Mouse (Mus musculus): ENCODE data around the gene Vav2. TPM values are rescaled to one million over a fixed set of nuclear protein-coding genes. Genes with fewer than 3 reads are reported as not detected.

Gene Vav2
- polyA plus RNA-seq, 1 experiment from 2014 or later = 9.7 TPM

DNA sequence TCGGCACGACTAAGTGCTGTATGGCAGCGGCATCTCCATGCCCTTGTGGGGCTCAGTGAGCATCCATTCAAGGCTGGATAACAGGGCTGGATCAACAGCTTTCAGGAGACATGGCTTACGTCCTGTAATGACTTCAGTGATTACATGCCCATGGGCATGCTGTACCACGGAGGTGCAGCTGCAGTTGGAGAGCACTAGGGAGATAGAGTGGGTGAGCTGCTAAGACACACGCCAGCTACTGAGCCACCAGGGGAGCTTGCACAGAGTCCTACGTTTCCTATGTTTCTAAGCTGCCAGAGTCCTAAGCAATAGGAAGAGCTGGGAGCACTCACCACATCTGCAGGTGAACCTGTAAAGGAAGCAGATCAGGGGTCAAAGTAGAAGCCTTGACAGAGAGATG is 148.0 kb downstream of the Vav2 start:
- Histone ChIP-seq H3K27ac (no peak overlapping the region), H3K36me3 (peaks cover 42% of the 10 kb centered on the region), H3K27me3 (no peaks in the 10 kb centered on the region), H3K9me3 (no peaks in the 10 kb centered on the region), H3K9ac (no peak overlapping the region), H3K4me1 (no peaks in the 10 kb centered on the region), H3K4me2 (no peak overlapping the region), H3K4me3 (no peak overlapping the region)
- WGBS = 92% methylated on average over 7 of the region's 7 CpGs
- ATAC-seq (ENCODE audit: borderline replicate concordance, extremely low read depth, low FRiP score, low TSS enrichment) = no peak

DNA sequence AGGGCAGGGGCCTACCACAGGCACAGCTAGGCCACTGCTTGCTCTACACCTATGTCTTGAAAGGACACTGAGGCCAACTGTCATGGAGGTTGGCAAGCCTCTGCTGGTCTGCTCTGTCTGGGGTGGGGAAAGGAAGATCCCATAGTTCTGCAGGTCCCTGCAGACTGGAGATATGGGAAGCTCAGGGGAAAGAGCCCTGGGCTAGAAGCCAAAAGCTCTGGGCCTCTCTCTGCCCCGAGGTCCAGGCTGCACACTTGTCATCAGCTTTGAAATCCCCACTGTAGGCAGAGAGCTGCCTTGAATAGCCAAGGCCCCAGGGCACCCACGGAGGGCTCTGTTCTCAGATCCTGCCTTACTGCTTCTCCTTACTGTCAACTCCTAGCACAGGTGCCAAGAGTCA is 158.5 kb downstream of the Vav2 start:
- Histone ChIP-seq H3K4me2 (no peak overlapping the region), H3K9me3 (no peaks in the 10 kb centered on the region), H3K9ac (no peak overlapping the region), H3K4me1 (no peaks in the 10 kb centered on the region), H3K36me3 (peaks cover 46% of the 10 kb centered on the region), H3K27me3 (no peaks in the 10 kb centered on the region), H3K27ac (no peak overlapping the region), H3K4me3 (no peak overlapping the region)
- 0 out of 2 replicates have a peak, but pooled peaks have one; percentile 31 for ATAC-seq (ENCODE audit: borderline replicate concordance, extremely low read depth, low FRiP score, low TSS enrichment)
- WGBS = 49% methylated on average over 2 of the region's 2 CpGs

DNA sequence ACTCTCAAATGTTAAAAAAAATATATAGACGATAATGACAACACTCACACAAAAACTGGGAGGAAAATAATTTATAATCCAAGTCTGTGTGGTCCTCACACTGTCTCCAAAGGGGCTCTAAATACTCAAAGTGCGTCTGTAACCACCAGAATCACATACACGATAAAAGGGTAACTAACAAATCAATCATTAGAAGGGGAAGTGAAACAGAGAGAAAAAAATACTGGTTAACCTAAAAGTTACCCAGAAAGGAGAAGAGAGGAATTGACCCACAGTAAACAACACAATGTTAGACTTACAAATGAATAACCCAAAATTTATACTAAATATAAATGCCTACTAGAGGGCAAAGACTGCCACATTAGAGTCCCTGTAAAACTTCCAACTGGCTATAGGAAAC is 161.0 kb downstream of the Vav2 start:
- WGBS = 68% methylated on average over 3 of the region's 3 CpGs

DNA sequence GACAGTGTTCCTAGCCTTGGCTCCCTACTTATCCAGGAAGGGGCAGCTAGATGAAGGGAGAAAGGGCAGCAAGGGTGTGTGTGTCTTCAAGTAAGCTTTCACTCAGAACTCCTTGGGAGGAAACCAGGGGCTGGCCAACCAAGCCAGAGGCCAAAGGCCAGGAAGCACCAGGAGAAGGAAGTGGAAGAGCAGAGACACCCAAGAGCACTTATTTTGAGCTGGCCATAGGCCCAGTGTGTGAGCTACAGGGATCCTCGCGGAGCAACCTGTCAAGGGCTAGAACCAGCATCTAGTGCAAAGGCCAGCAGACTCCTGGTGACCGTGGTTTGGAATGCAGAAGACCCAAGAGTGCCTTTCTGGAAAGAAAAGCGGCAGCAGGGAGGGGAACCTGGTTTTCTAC is 163.8 kb downstream of the Vav2 start:
- Histone ChIP-seq H3K27me3 (no peaks in the 10 kb centered on the region), H3K4me1 (no peaks in the 10 kb centered on the region), H3K36me3 (peaks cover 29% of the 10 kb centered on the region), H3K9me3 (no peaks in the 10 kb centered on the region), H3K4me2 (no peak overlapping the region), H3K4me3 (no peak overlapping the region), H3K27ac (no peak overlapping the region), H3K9ac (no peak overlapping the region)
- WGBS = 87% methylated on average over 4 of the region's 4 CpGs
- ATAC-seq (ENCODE audit: borderline replicate concordance, extremely low read depth, low FRiP score, low TSS enrichment) = no peak

More for the DNA sequence above, 161.0 kb downstream of the Vav2 start:
- no peak overlapping the region for H3K9ac ChIP-seq
- ATAC-seq (ENCODE audit: borderline replicate concordance, extremely low read depth, low FRiP score, low TSS enrichment) = no peak
- no peak overlapping the region for H3K4me2 ChIP-seq
- no peaks in the 10 kb centered on the region for H3K27me3 ChIP-seq
- H3K4me1 ChIP-seq = no peaks in the 10 kb centered on the region
- no peaks in the 10 kb centered on the region for H3K9me3 ChIP-seq
- peaks cover 40% of the 10 kb centered on the region for H3K36me3 ChIP-seq
- no peak overlapping the region for H3K4me3 ChIP-seq
- H3K27ac ChIP-seq = no peak overlapping the region

DNA sequence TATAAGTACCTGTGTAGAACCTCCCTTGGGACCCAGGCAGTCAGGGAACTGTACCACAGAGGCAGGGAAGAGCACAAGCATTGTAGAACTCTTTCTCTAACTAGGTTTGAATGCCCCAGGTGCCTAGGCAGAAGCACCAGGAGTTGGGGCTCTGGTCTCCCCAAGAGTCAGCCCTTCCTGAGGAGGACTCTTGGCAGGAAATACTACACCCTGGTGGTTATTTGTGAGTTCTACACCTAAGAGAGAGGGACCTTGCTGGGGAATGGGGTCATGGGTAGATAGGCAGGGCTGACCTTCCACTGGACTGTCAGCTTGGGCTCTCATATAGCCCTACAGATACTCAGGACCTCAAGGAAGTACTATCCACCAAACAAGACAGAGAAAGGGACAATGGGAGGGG is 175.4 kb downstream of the Vav2 start:
- no peak overlapping the region for H3K4me3 ChIP-seq
- no peaks in the 10 kb centered on the region for H3K27me3 ChIP-seq
- ATAC-seq (ENCODE audit: borderline replicate concordance, extremely low read depth, low FRiP score, low TSS enrichment) = no peak
- H3K27ac ChIP-seq = no peak overlapping the region
- no peaks in the 10 kb centered on the region for H3K36me3 ChIP-seq
- no peak overlapping the region for H3K9ac ChIP-seq
- H3K4me1 ChIP-seq = peaks cover 28% of the 10 kb centered on the region
- H3K9me3 ChIP-seq = no peaks in the 10 kb centered on the region
- H3K4me2 ChIP-seq = no peak overlapping the region

DNA sequence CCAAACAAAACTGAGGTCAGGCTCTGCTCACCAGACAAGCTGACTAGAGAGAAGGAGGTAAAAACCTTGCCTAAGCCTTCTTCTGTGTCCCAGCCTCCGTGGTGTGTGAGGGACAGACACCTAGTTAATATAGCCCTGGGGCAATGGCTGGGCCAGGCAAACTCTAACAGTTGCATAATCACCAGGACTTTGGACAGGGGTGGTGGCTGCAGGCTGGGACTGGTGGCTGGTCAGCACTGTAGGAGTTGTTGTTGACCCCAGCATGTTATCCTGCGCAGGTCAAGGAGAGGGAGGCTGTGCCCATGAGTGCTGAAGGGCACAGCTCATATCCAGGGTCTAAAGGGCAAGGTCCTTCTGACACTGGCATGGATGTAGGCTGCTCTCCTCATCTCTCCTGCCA is 178.6 kb downstream of the Vav2 start, which contains the start of gene Sardh:
TSS of gene Sardh (minus strand) at position 127 of the 400 bp plus-strand sequence.
- WGBS = 76% methylated on average over 2 of the region's 2 CpGs
- peak within 1 kb of the TSS; percentile 68 for H3K4me2 ChIP-seq
- no peak within 1 kb of the TSS for H3K9ac ChIP-seq
- no peaks in the 10 kb centered on the region for H3K36me3 ChIP-seq
- ATAC-seq (ENCODE audit: borderline replicate concordance, extremely low read depth, low FRiP score, low TSS enrichment) = no peak
- peak within 1 kb of the TSS; percentile 88 for H3K27ac ChIP-seq
- H3K4me3 ChIP-seq = peak within 1 kb of the TSS; percentile 16
- no peaks in the 10 kb centered on the region for H3K27me3 ChIP-seq
- no peaks in the 10 kb centered on the region for H3K9me3 ChIP-seq
- H3K4me1 ChIP-seq = peaks cover 34% of the 10 kb centered on the region

DNA sequence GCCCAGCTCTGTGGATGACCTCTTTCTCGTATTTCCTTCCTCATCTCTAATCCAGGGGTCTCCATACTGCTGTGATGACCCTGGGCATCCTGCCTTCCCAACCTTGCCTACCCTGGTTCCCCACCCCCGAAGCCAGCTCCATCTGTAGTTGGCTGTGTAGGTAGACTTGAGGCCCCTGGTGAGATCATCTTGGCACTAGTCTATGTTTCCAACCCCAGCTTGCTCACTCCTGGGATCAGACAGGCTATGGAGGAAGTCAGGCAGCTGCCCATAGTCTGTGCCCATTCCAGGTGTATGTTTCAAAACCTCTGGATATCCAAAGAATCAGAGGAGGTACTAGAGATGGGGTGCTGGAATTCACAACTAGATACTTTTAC is 179.4 kb downstream of the Vav2 start:
- H3K9me3 ChIP-seq = no peaks in the 10 kb centered on the region
- no peaks in the 10 kb centered on the region for H3K27me3 ChIP-seq
- H3K27ac ChIP-seq = peak overlapping the region; percentile 88
- H3K4me1 ChIP-seq = peaks cover 34% of the 10 kb centered on the region
- no peaks in the 10 kb centered on the region for H3K36me3 ChIP-seq
- peak overlapping the region; percentile 68 for H3K4me2 ChIP-seq
- 29% methylated on average over 2 of the region's 2 CpGs for WGBS
- no peak overlapping the region for H3K9ac ChIP-seq
- peak overlapping the region; percentile 16; the same call in 1 of the 2 replicates for H3K4me3 ChIP-seq
- ATAC-seq (ENCODE audit: borderline replicate concordance, extremely low read depth, low FRiP score, low TSS enrichment) = peak; percentile 50

DNA sequence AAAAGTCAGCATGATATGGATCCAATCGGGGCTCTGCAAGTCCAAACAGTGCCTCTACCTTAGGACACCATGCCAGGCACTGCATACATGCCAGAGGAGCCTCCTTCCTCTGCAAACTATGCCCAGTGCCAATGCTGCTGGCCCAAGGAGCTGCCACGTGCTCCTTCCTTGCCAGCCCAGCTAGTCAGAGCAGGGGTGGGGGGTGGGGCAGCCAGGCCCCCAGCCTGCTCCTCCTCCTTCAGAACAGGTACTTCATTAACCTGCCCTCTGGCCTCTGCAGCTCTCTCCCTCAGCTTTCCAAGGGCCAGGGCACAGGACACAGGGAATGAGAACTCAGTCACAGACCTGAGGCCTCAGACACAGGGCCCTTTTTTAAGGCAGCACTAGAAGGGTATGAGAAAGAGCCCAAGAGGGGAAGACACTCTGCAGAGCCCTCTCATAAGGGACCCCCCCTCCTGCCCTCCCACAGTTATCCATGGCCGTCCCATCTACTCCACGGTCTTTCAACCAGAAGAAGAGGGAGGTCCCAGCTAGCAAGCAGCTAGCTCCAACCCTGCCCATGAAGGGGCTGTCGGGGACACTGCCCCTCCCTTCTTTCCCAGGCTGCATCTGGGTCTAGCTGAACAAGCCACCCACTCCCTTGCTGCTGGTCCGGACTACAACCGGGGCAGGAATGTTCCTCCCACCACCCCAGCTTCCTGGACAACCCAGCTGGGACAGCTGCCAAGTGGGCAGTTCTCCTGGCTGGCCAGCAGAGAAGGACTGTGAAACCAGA is 179.9 kb downstream of the Vav2 start:
- WGBS = 12% methylated on average over 7 of the region's 7 CpGs
- ATAC-seq (ENCODE audit: borderline replicate concordance, extremely low read depth, low FRiP score, low TSS enrichment) = peak; percentile 95
- Histone ChIP-seq H3K4me3 (peak overlapping the region; percentile 16), H3K36me3 (no peaks in the 10 kb centered on the region), H3K9me3 (no peaks in the 10 kb centered on the region), H3K27ac (peak overlapping the region; percentile 88), H3K9ac (peak overlapping the region; percentile 20), H3K27me3 (no peaks in the 10 kb centered on the region), H3K4me1 (peaks cover 34% of the 10 kb centered on the region), H3K4me2 (peak overlapping the region; percentile 68)

DNA sequence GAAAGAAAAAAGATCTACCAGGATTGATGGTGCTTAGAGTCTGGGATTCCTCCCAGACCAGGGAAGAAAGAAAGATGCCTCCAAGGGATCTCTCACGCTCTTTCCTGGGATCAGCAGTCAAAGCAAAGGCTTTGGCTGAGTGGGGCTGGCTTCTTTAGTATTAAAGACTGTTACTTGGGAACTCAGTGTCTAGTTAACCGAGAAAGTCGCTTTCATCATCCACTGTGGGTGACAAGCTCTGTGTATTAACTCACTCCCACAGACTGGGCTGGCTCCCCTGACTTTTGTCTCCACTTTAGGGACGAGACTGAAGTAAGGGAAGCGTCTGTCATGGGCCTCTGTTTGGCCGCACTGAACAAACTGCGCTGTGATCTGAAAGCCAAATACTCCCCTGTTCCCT is 180.9 kb downstream of the Vav2 start:
- peaks cover 34% of the 10 kb centered on the region for H3K4me1 ChIP-seq
- H3K27me3 ChIP-seq = no peaks in the 10 kb centered on the region
- H3K9ac ChIP-seq = peak overlapping the region; percentile 20; the same call in 1 of the 2 replicates
- peak overlapping the region; percentile 68 for H3K4me2 ChIP-seq
- H3K9me3 ChIP-seq = no peaks in the 10 kb centered on the region
- H3K4me3 ChIP-seq = no peak overlapping the region
- H3K36me3 ChIP-seq = no peaks in the 10 kb centered on the region
- H3K27ac ChIP-seq = 0 out of 2 replicates have a peak overlapping the region, but pooled peaks have one; percentile 15
- ATAC-seq (ENCODE audit: borderline replicate concordance, extremely low read depth, low FRiP score, low TSS enrichment) = no peak
- WGBS = 61% methylated on average over 7 of the region's 7 CpGs

DNA sequence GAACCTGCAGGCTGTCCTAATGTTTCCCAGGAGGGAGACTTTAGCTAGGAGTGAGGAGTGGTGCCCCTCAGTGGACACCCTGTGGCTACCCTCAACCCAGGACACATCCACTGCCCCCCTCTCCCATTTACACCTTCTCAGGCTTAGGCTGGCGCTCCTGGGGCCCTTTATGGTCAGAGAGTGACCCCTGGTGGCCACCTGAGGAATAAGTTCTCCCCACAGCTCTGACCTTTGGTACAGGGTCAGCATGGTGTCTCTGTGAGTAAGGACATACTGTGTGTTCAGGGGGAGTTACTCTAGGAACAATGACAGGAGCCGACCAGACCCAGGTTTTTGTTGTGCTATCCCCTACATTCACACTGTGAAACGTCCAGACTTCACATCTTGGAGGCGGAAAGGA is 189.5 kb downstream of the Vav2 start:
- H3K4me2 ChIP-seq = no peak overlapping the region
- H3K36me3 ChIP-seq = no peaks in the 10 kb centered on the region
- H3K27me3 ChIP-seq = no peaks in the 10 kb centered on the region
- no peak overlapping the region for H3K4me3 ChIP-seq
- H3K4me1 ChIP-seq = peaks cover 7% of the 10 kb centered on the region; the same call in 1 of the 2 replicates
- H3K9ac ChIP-seq = no peak overlapping the region
- H3K27ac ChIP-seq = no peak overlapping the region
- ATAC-seq (ENCODE audit: borderline replicate concordance, extremely low read depth, low FRiP score, low TSS enrichment) = no peak
- no peaks in the 10 kb centered on the region for H3K9me3 ChIP-seq
- 28% methylated on average over 4 of the region's 4 CpGs for WGBS

DNA sequence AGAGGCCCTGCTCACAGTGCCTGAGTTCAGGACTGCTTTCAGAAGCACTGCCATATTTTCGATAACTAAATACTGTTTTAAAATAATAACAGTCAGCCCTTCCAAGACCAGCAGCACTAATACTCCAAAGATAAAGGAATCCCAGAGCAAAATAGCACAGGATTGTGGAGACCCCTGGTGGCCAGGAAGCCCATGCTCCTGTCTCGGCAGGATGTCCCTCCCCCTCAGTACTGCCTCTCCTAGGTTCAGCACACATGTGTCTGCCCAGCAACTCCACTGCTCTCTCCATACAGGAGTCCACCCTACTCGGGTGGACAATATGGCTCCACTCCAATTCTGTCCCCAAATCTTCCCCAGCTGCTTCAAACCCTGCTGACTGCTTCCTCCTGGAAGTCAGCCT is 191.1 kb downstream of the Vav2 start:
- 10% methylated on average over 3 of the region's 3 CpGs for WGBS
- no peak overlapping the region for H3K4me2 ChIP-seq
- no peak overlapping the region for H3K9ac ChIP-seq
- H3K27ac ChIP-seq = no peak overlapping the region
- H3K27me3 ChIP-seq = no peaks in the 10 kb centered on the region
- H3K36me3 ChIP-seq = no peaks in the 10 kb centered on the region
- H3K9me3 ChIP-seq = no peaks in the 10 kb centered on the region
- peak; percentile 35; the same call in 1 of the 2 replicates for ATAC-seq (ENCODE audit: borderline replicate concordance, extremely low read depth, low FRiP score, low TSS enrichment)
- H3K4me1 ChIP-seq = peaks cover 7% of the 10 kb centered on the region; the same call in 1 of the 2 replicates
- no peak overlapping the region for H3K4me3 ChIP-seq

DNA sequence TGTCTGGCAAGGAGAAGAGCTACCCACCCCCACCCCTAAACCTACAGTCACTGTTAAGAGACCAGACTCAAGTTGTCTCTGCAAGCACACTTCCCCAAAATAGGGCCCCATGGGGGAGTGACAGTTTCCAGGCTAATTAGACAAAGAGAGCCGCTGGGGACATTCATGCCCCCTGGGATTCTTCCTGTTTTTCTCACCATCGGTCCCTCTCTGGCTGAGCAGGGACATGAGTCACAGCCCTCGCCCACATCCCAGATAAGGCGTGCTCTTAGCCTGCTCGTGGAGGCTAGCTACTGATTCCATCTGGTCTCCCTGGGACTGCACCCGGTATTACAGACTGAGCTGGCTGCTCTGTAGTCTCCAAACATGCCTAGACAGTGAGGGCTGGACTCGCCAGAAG is 194.5 kb downstream of the Vav2 start:
- Histone ChIP-seq H3K9me3 (no peaks in the 10 kb centered on the region), H3K4me3 (no peak overlapping the region), H3K27ac (no peak overlapping the region; the same call in 1 of the 2 replicates), H3K9ac (no peak overlapping the region), H3K4me1 (peaks cover 7% of the 10 kb centered on the region; the same call in 1 of the 2 replicates), H3K4me2 (no peak overlapping the region), H3K36me3 (no peaks in the 10 kb centered on the region), H3K27me3 (no peaks in the 10 kb centered on the region)
- 23% methylated on average over 7 of the region's 7 CpGs for WGBS
- no peak for ATAC-seq (ENCODE audit: borderline replicate concordance, extremely low read depth, low FRiP score, low TSS enrichment)

All from lung, embryonic 15.5 days (tissue).